Mouse (Mus musculus) retina, postnatal 7 days (tissue): ENCODE results near the gene Plcb3.

Experiments used
- DNase-seq: peaks from one replicate; pipeline ENCODE4 v3.0.0-alpha.2; 2012; ENCODE audit warnings: low read depth, low spot score

The Plcb3 gene

GRCm38 (mm10) chr19:6904846-6905245 lies 71.4 kb downstream of the Plcb3 start:
- no peak for DNase-seq

DNA sequence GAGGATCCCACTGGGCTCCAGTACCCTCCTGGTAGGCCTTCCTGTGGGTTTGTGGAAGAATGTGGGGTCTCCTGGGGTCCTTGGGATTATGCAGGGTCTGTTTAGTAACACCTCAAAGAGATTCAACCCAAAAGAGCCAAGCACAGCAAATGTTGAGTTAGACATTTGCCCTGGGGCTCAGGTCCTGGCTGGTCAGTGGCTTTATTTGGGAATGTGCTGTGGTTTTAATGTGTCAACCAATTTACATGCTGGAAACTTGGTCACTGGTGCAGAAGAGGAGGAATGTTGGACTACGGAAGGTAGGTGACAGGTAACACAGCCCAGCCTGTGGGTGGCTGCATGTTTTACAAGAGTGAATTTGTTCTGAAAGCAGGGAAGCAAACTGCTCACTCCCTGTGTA lies 73.2 kb downstream of the Plcb3 start:
- DNase-seq: no peak
